In genomic region chr7:83668724-83669123, GRCm38 (mm10) we compare ENCODE assay signal across 9 mouse cellular contexts. TPM values are rescaled to one million over a fixed set of nuclear protein-coding genes. Genes with fewer than 3 reads are reported as not detected.
DNase-seq lines count a peak whose midpoint lies in the region; ATAC-seq lines count a peak whose summit lies in the region.
"Had no signal": no experiment of that assay in that cellular context is flagged by ENCODE, and none has a peak within 500 bp of the region (broad histone marks: within the 10 kb centered on the region; RNA-seq: fewer than 3 reads in every experiment).

No protein-coding gene starts in this region.

- intact Hi-C loops in left cerebral cortex, postnatal 4 days (cut with DNase I), result loop anchor here (10.0 kb wide), 1 partner anchor 136 kb away; no protein-coding TSS in a partner anchor

- H3K4me2 ChIP-seq in hindbrain, embryonic 14.5 days (replicated peaks), result no peak overlapping the region
- H3K4me2 ChIP-seq: lung, embryonic 15.5 days had no signal

- H3K9ac ChIP-seq in hindbrain, embryonic 14.5 days, result no peak overlapping the region
- H3K9ac ChIP-seq: lung, embryonic 15.5 days had no signal

- H3K36me3 ChIP-seq in hindbrain, embryonic 14.5 days (replicated peaks; ENCODE audit: control insufficient read depth, insufficient read depth), result no peaks in the 10 kb centered on the region
- H3K36me3 ChIP-seq: lung, embryonic 15.5 days had no signal

- no peak overlapping the region for H3K4me3 ChIP-seq in hindbrain, embryonic 14.5 days (replicated peaks; ENCODE audit: low read length)
- H3K4me3 ChIP-seq: lung, embryonic 15.5 days had no signal

- no peaks in the 10 kb centered on the region for H3K9me3 ChIP-seq in hindbrain, embryonic 14.5 days (ENCODE audit: control insufficient read depth, low read length)
- H3K9me3 ChIP-seq: lung, embryonic 15.5 days had no signal

- DNase-seq in layer of hippocampus, adult 11-12 months (ENCODE audit: low spot score), result peak; percentile 66
- DNase-seq in layer of hippocampus, adult 9-10 months (ENCODE audit: low spot score), result no peak
- DNase-seq in adrenal gland, adult 2 months, result peak; percentile 58
- peak; percentile 31 for DNase-seq in embryo, embryonic 11.5 days (ENCODE audit: low read depth, low spot score)
- DNase-seq in hindbrain, embryonic 14.5 days (ENCODE audit: low spot score), result peak; percentile 75
- DNase-seq in left cerebral cortex, postnatal 4 days, result peak; percentile 69
- peak; percentile 35 for DNase-seq in neural tube, embryonic 10.5 days (ENCODE audit: extremely low spot score, low spot score)
- no peak for DNase-seq in natural killer cell, adult 2 months (ENCODE audit: low spot score in 2 of 2)

- H3K4me1 ChIP-seq in hindbrain, embryonic 14.5 days (replicated peaks; ENCODE audit: control insufficient read depth, insufficient read depth, low read length), result no peaks in the 10 kb centered on the region
- H3K4me1 ChIP-seq: lung, embryonic 15.5 days had no signal

- H3K27me3 ChIP-seq in hindbrain, embryonic 14.5 days (ENCODE audit: control insufficient read depth, insufficient read depth, low read length), result no peaks in the 10 kb centered on the region
- H3K27me3 ChIP-seq: lung, embryonic 15.5 days had no signal

- ATAC-seq in hindbrain, embryonic 14.5 days (ENCODE audit: low FRiP score), result peak; percentile 53; the same call in 1 of the 2 replicates

- no peak overlapping the region for H3K27ac ChIP-seq in hindbrain, embryonic 14.5 days
- H3K27ac ChIP-seq: lung, embryonic 15.5 days had no signal

- WGBS in hindbrain, embryonic 14.5 days, result 8% methylated on average over 1 of the region's 1 CpGs

RNA-seq across cellular contexts. Expression of gene Stard5, which starts 37.0 kb away (rescaled TPM):
- 10 to 100 TPM; 21.1 to 28.5 TPM for total RNA-seq in adrenal gland, adult 2 months (2021)
- polyA plus RNA-seq in adrenal gland, adult 2 months (2012; rRNA removed), result 8.1 and 13.3 TPM in 2 replicates
- polyA plus RNA-seq in hindbrain, embryonic 14.5 days (2014; fragmentation: Nextera tagmentation; extraction: Ambion mirVana), result 5.6 and 6.5 TPM in 2 replicates
- total RNA-seq in left cerebral cortex, postnatal 4 days (2021), result 10 to 100 TPM; 10.2 to 10.4 TPM

Comparison
In these comparisons a context has a peak if more than half of its experiments do, and no peak if none do; other contexts are left out.
1. DNase-seq: peak in layer of hippocampus, adult 11-12 months (single experiment), adrenal gland, adult 2 months (single experiment), embryo, embryonic 11.5 days (single experiment), hindbrain, embryonic 14.5 days (single experiment), left cerebral cortex, postnatal 4 days (single experiment) and neural tube, embryonic 10.5 days (single experiment); none in layer of hippocampus, adult 9-10 months (single experiment) and natural killer cell, adult 2 months (0 of 2).